Mouse (Mus musculus) liver, adult 2 months (tissue): ENCODE data around the gene Sp3. TPM values are rescaled to one million over a fixed set of nuclear protein-coding genes. Genes with fewer than 3 reads are reported as not detected.

ENCODE experiments used
- DNase-seq: peaks from one replicate; pipeline ENCODE4 v3.0.0-alpha.2; 2011; ENCODE audit warnings: low read depth, low spot score; ENCODE audit errors: extremely low read depth
- H3K27ac ChIP-seq: fragments of 200-500 bp; replicated peaks from 2 replicates; pipeline ENCODE4 v1.5.1; 2012; ENCODE audit warnings: low read depth, mild to moderate bottlenecking, control low read depth, inconsistent platforms, low read length; ENCODE audit not compliant: insufficient read depth
- H3K27me3 ChIP-seq: fragments of 200-500 bp; 2 replicates; pipeline ENCODE4 v1.6.1; 2012; ENCODE audit warnings: mild to moderate bottlenecking, moderate library complexity, low read length, inconsistent platforms; ENCODE audit not compliant: control insufficient read depth, insufficient read depth
- H3K36me3 ChIP-seq: fragments of 200-500 bp; 2 replicates; pipeline ENCODE4 v1.6.1; 2012; ENCODE audit warnings: low read length, inconsistent platforms; ENCODE audit not compliant: control insufficient read depth, insufficient read depth
- H3K4me1 ChIP-seq: fragments of 200-500 bp; 2 replicates; pipeline ENCODE4 v1.6.1; 2011; ENCODE audit warnings: low read length; ENCODE audit not compliant: control insufficient read depth, insufficient read depth
- H3K4me3 ChIP-seq: fragments of 200-500 bp; 2 replicates; pipeline ENCODE4 v1.5.1; 2011; ENCODE audit warnings: low read depth, mild to moderate bottlenecking, control low read depth, low read length, moderate library complexity; ENCODE audit not compliant: insufficient read depth
- H3K79me2 ChIP-seq: fragments of 200-500 bp; 2 replicates; pipeline ENCODE4 v1.6.1; 2012; ENCODE audit warnings: inconsistent platforms, mild to moderate bottlenecking, low read length, moderate library complexity; ENCODE audit not compliant: control insufficient read depth, insufficient read depth
- H3K9ac ChIP-seq: fragments of 200-500 bp; 2 replicates; pipeline ENCODE4 v1.6.1; 2012; ENCODE audit warnings: low read depth, mild to moderate bottlenecking, control low read depth, inconsistent platforms, low read length
- CTCF ChIP-seq: fragments of 200-500 bp; IDR thresholded peaks from 2 replicates; pipeline ENCODE4 v1.5.1; 2011; ENCODE audit warnings: low read depth, low read length, control low read depth
- POLR2A ChIP-seq: fragments of 200-500 bp; IDR thresholded peaks from 2 replicates; pipeline ENCODE4 v1.6.1; 2011; ENCODE audit warnings: low read length, control low read depth; ENCODE audit not compliant: insufficient read depth; ENCODE audit errors: extremely low read depth
- WGBS: fragments of 180-500 bp; shearing (Covaris S2); methylation state at CpG from one replicate; pipeline ENCODE4 v1.1.7; 2018; 5-methylcytosine and 5-hydroxymethylcytosine counted together
- polyA plus RNA-seq: library from polyadenylated mRNA; depleted of rRNA; stranded (reverse); fragments of >200 nt; gene quantifications from 2 replicates; pipeline ENCODE4 v1.2.3, GENCODE M21; 2012
- total RNA-seq: library from RNA; depleted of rRNA; stranded (reverse); fragments of >200 nt; gene quantifications from 2 replicates; pipeline ENCODE4 v1.2.3, GENCODE M21; 2014

Gene Sp3
- total and polyA plus RNA-seq, 2 experiments, result 9.0 to 55.1 TPM

- Histone ChIP-seq H3K9ac (no peak overlapping the region), H3K79me2 (peaks cover 6% of the 10 kb centered on the region; the same call in 1 of the 2 replicates), H3K27me3 (no peaks in the 10 kb centered on the region), H3K4me3 (no peak overlapping the region), H3K27ac (no peak overlapping the region), H3K36me3 (peaks cover 8% of the 10 kb centered on the region), H3K4me1 (peaks cover 23% of the 10 kb centered on the region; the same call in 1 of the 2 replicates)
- DNase-seq, result no peak
- TF ChIP-seq POLR2A, result no peak
- TF ChIP-seq CTCF, result no peak
These were observed 4.2 kb downstream of the Sp3 start for GRCm38 (mm10) chr2:72976036-72976435.

GRCm38 (mm10) chr2:72970831-72971230, 9.4 kb downstream of the Sp3 start:
- no peak for TF ChIP-seq POLR2A
- TF ChIP-seq CTCF, result no peak

GRCm38 (mm10) chr2:72970302-72970701, 9.9 kb downstream of the Sp3 start:
- H3K36me3 ChIP-seq, result peaks cover 22% of the 10 kb centered on the region
- WGBS, result 69% methylated on average over 4 of the region's 4 CpGs
- peak; percentile 59 for DNase-seq
- TF ChIP-seq CTCF, result no peak
- no peak for TF ChIP-seq POLR2A
- no peaks in the 10 kb centered on the region for H3K27me3 ChIP-seq
- H3K4me1 ChIP-seq, result peaks cover 40% of the 10 kb centered on the region
- peak overlapping the region; percentile 72 for H3K27ac ChIP-seq
- H3K4me3 ChIP-seq, result no peak overlapping the region
- H3K79me2 ChIP-seq, result peaks cover 18% of the 10 kb centered on the region; the same call in 1 of the 2 replicates
- H3K9ac ChIP-seq, result peak overlapping the region; percentile 43; the same call in 1 of the 2 replicates

More at GRCm38 (mm10) chr2:72970831-72971230, 9.4 kb downstream of the Sp3 start:
- Histone ChIP-seq H3K4me3 (no peak overlapping the region), H3K79me2 (peaks cover 18% of the 10 kb centered on the region; the same call in 1 of the 2 replicates), H3K27ac (peak overlapping the region; percentile 72), H3K27me3 (no peaks in the 10 kb centered on the region), H3K9ac (no peak overlapping the region), H3K36me3 (peaks cover 25% of the 10 kb centered on the region), H3K4me1 (peaks cover 37% of the 10 kb centered on the region)
- WGBS, result 22% methylated on average over 6 of the region's 6 CpGs
- DNase-seq, result peak; percentile 93

GRCm38 (mm10) chr2:72968536-72968935, 11.7 kb downstream of the Sp3 start:
- peak; percentile 95 for DNase-seq
- WGBS, result 47% methylated on average over 1 of the region's 1 CpGs

GRCm38 (mm10) chr2:72965450-72965849, 14.8 kb downstream of the Sp3 start:
- DNase-seq, result peak; percentile 80
- H3K27me3 ChIP-seq, result no peaks in the 10 kb centered on the region
- TF ChIP-seq POLR2A (no peak), CTCF (no peak)
- peaks cover 27% of the 10 kb centered on the region for H3K4me1 ChIP-seq
- 12% methylated on average over 2 of the region's 2 CpGs for WGBS
- H3K9ac ChIP-seq, result no peak overlapping the region
- peak overlapping the region; percentile 74 for H3K27ac ChIP-seq
- no peak overlapping the region for H3K4me3 ChIP-seq
- H3K36me3 ChIP-seq, result peaks cover 16% of the 10 kb centered on the region
- peaks cover 34% of the 10 kb centered on the region for H3K79me2 ChIP-seq

More at GRCm38 (mm10) chr2:72968536-72968935, 11.7 kb downstream of the Sp3 start:
- Histone ChIP-seq H3K36me3 (peaks cover 22% of the 10 kb centered on the region), H3K4me3 (no peak overlapping the region), H3K9ac (no peak overlapping the region), H3K27me3 (no peaks in the 10 kb centered on the region), H3K27ac (peak overlapping the region; percentile 67), H3K79me2 (peaks cover 20% of the 10 kb centered on the region; the same call in 1 of the 2 replicates), H3K4me1 (peaks cover 37% of the 10 kb centered on the region)
- no peak for TF ChIP-seq POLR2A
- TF ChIP-seq CTCF, result no peak

GRCm38 (mm10) chr2:72956415-72956814, 23.8 kb downstream of the Sp3 start:
- DNase-seq, result no peak
- TF ChIP-seq POLR2A, result no peak
- no peak for TF ChIP-seq CTCF
- H3K36me3 ChIP-seq, result peaks cover 14% of the 10 kb centered on the region
- no peak overlapping the region for H3K27ac ChIP-seq
- H3K27me3 ChIP-seq, result no peaks in the 10 kb centered on the region
- H3K79me2 ChIP-seq, result peaks cover 30% of the 10 kb centered on the region
- 97% methylated on average over 3 of the region's 3 CpGs for WGBS
- no peak overlapping the region for H3K9ac ChIP-seq
- H3K4me3 ChIP-seq, result no peak overlapping the region
- H3K4me1 ChIP-seq, result peaks cover 4% of the 10 kb centered on the region; the same call in 1 of the 2 replicates
